Mouse (Mus musculus): ENCODE results near the gene Evi2b.

GRCm38 (mm10) chr11:79531485-79531884 lies 7.9 kb upstream of the Evi2b start:
- TF ChIP-seq MAX (IDR thresholded peaks at IDR 0.05; ENCODE audit: low read depth) (no peak), POLR2A (IDR thresholded peaks at IDR 0.05; ENCODE audit: insufficient read length, low read depth) (no peak), USF1 (IDR thresholded peaks at IDR 0.05; ENCODE audit: low read depth) (no peak)

Data from myocyte (in vitro differentiated cells).